Mouse (Mus musculus) frontal cortex, postnatal 14 days (tissue): ENCODE measurements around the gene Cpsf2.

Experiments
- DNase-seq, 2 experiments: peaks; one replicate each; pipeline ENCODE4 v3.0.0; 2022; ENCODE audit warnings: low spot score in 2 of 2

The Cpsf2 gene

GRCm38 (mm10) chr12:101980266-101980665, 4.5 kb downstream of the Cpsf2 start:
- no peak for DNase-seq

GRCm38 (mm10) chr12:101981559-101981958, 5.8 kb downstream of the Cpsf2 start:
- no peak for DNase-seq

GRCm38 (mm10) chr12:101982977-101983376, 7.2 kb downstream of the Cpsf2 start:
- no peak for DNase-seq

- no peak for DNase-seq
Measured at GRCm38 (mm10) chr12:101985110-101985509, 9.3 kb downstream of the Cpsf2 start.

GRCm38 (mm10) chr12:101987659-101988058, 11.9 kb downstream of the Cpsf2 start:
- DNase-seq: no peak

- DNase-seq: no peak
Measured at GRCm38 (mm10) chr12:101994576-101995467, 19.0 kb downstream of the Cpsf2 start.

- DNase-seq: no peak
Measured at GRCm38 (mm10) chr12:101998929-101999328, 23.1 kb downstream of the Cpsf2 start.

GRCm38 (mm10) chr12:102000785-102001184, 25.0 kb downstream of the Cpsf2 start:
- no peak for DNase-seq

GRCm38 (mm10) chr12:102008111-102008977, 32.6 kb downstream of the Cpsf2 start:
- no peak for DNase-seq

GRCm38 (mm10) chr12:102009551-102009950, 33.8 kb downstream of the Cpsf2 start:
- no peak for DNase-seq

GRCm38 (mm10) chr12:102014411-102014810, 38.6 kb downstream of the Cpsf2 start:
- DNase-seq: no peak

GRCm38 (mm10) chr12:102015127-102015526, 39.3 kb downstream of the Cpsf2 start:
- no peak for DNase-seq

GRCm38 (mm10) chr12:102021923-102022322, 46.1 kb downstream of the Cpsf2 start:
- no peak for DNase-seq

GRCm38 (mm10) chr12:102029184-102029583, 53.4 kb downstream of the Cpsf2 start:
- no peak for DNase-seq

GRCm38 (mm10) chr12:102029892-102030446, 54.2 kb downstream of the Cpsf2 start:
- DNase-seq: no peak

GRCm38 (mm10) chr12:102034934-102035333, 59.1 kb downstream of the Cpsf2 start:
- no peak for DNase-seq

GRCm38 (mm10) chr12:102039861-102040260, 64.1 kb downstream of the Cpsf2 start:
- DNase-seq: no peak

- no peak for DNase-seq
Measured at GRCm38 (mm10) chr12:102041699-102042098, 65.9 kb downstream of the Cpsf2 start.

- DNase-seq: no peak
Measured at GRCm38 (mm10) chr12:102042247-102042646, 66.5 kb downstream of the Cpsf2 start.

GRCm38 (mm10) chr12:102043840-102044239, 68.1 kb downstream of the Cpsf2 start:
- no peak for DNase-seq

- no peak for DNase-seq
Measured at GRCm38 (mm10) chr12:102054155-102054554, 78.4 kb downstream of the Cpsf2 start.

GRCm38 (mm10) chr12:102055758-102056157, 80.0 kb downstream of the Cpsf2 start:
- no peak for DNase-seq
